14 mouse cellular contexts compared by ENCODE assay signal in genomic region chr14:49007979-49008378, GRCm38 (mm10). TPM values are rescaled to one million over a fixed set of nuclear protein-coding genes. Genes with fewer than 3 reads are reported as not detected.
DNase-seq lines count a peak whose midpoint lies in the region; TF ChIP-seq lines count a peak whose summit lies in the region.
"Had no signal": no experiment of that assay in that cellular context is flagged by ENCODE, and none has a peak within 500 bp of the region (broad histone marks: within the 10 kb centered on the region; RNA-seq: fewer than 3 reads in every experiment).

No protein-coding gene starts in this region.

- H3K4me1 ChIP-seq in cerebellum, adult 2 months (ENCODE audit: control insufficient read depth, insufficient read depth, low read length): no peaks in the 10 kb centered on the region
- H3K4me1 ChIP-seq: hindbrain, embryonic 15.5 days; liver, embryonic 12.5 days; neural tube, embryonic 15.5 days had no signal

- H3K4me3 ChIP-seq in cerebellum, adult 2 months (replicated peaks; ENCODE audit: insufficient read depth, low read depth, low read length): no peak overlapping the region
- no peak overlapping the region for H3K4me3 ChIP-seq in layer of hippocampus, adult 2 months
- H3K4me3 ChIP-seq: hindbrain, embryonic 15.5 days; liver, embryonic 12.5 days; neural tube, embryonic 15.5 days had no signal

- H3K27me3 ChIP-seq in cerebellum, adult 2 months (ENCODE audit: control insufficient read depth, insufficient read depth, low read length): no peaks in the 10 kb centered on the region
- H3K27me3 ChIP-seq: hindbrain, embryonic 15.5 days; liver, embryonic 12.5 days; neural tube, embryonic 15.5 days had no signal

- TF ChIP-seq POLR2A in cerebellum, adult 2 months (IDR thresholded peaks at IDR 0.05; ENCODE audit: borderline replicate concordance, insufficient read depth, low read length): no peak
- no peak for TF ChIP-seq POLR2A in brain, embryonic 14.5 days (IDR thresholded peaks at IDR 0.05; ENCODE audit: borderline replicate concordance, extremely low read depth, insufficient read depth, insufficient read length, poor library complexity, severe bottlenecking)

- peak; percentile 12; the same call in 1 of the 2 replicates for TF ChIP-seq CTCF in cerebellum, adult 2 months (IDR thresholded peaks at IDR 0.05; ENCODE audit: borderline replicate concordance, insufficient read depth, low read depth, low read length)
- TF ChIP-seq CTCF in layer of hippocampus, adult 2 months (conservative IDR thresholded peaks at IDR 0.05): peak; percentile 76
- peak; percentile 17; the same call in 1 of the 2 replicates for TF ChIP-seq CTCF in brain, embryonic 14.5 days (IDR thresholded peaks at IDR 0.05; ENCODE audit: borderline replicate concordance, extremely low read depth, insufficient read depth, insufficient read length)

- WGBS in cerebellum, adult 2 months: 72% methylated on average over 2 of the region's 2 CpGs

- DNase-seq in cerebellum, adult 2 months: no peak
- DNase-seq in cerebellum, adult 9-11 months: no peak
- DNase-seq in layer of hippocampus, adult 2 months (ENCODE audit: low spot score in 2 of 2): no peak
- no peak for DNase-seq in layer of hippocampus, postnatal 10 days (ENCODE audit: low spot score in 2 of 2)
- peak; percentile 56 for DNase-seq in 3T3-L1 (ENCODE audit: low read depth, low spot score)
- DNase-seq in brain, embryonic 14.5 days (ENCODE audit: low read depth): no peak
- no peak for DNase-seq in adrenal gland, adult 8-10 months
- no peak for DNase-seq in urinary bladder, postnatal 14 days (ENCODE audit: low spot score)
- DNase-seq: B cell, adult 2 months; right cerebral cortex, adult 18-20 months; thymus, adult 2 months had no signal

- no peak overlapping the region for H3K27ac ChIP-seq in cerebellum, adult 2 months (ENCODE audit: insufficient read depth, low read length)
- no peak overlapping the region for H3K27ac ChIP-seq in layer of hippocampus, adult 2 months
- H3K27ac ChIP-seq: hindbrain, embryonic 15.5 days; liver, embryonic 12.5 days; neural tube, embryonic 15.5 days had no signal

RNA-seq across cellular contexts. Expression of gene Ap5m1, which starts 57.9 kb away (rescaled TPM):
- 21.9 and 22.0 TPM in 2 replicates for polyA plus RNA-seq in cerebellum, adult 2 months (2012; rRNA removed)
- total RNA-seq in layer of hippocampus, adult 2 months (2021): 10 to 100 TPM; 20.4 to 23.0 TPM
- total RNA-seq in layer of hippocampus, postnatal 10 days (2021): 10 to 100 TPM; 20.5 to 21.5 TPM
- 19.9 and 22.3 TPM in 2 replicates for polyA plus RNA-seq in brain, embryonic 14.5 days (2012; rRNA removed)
- 10 to 100 TPM; 21.4 to 28.4 (median 24.0) TPM for total RNA-seq in adrenal gland, adult 8-10 months (2022)

RNA-seq across cellular contexts. Expression of gene Exoc5, which starts 58.5 kb away (rescaled TPM):
- polyA plus RNA-seq in cerebellum, adult 2 months (2012; rRNA removed): 27.1 and 27.7 TPM in 2 replicates
- 10 to 100 TPM; 52.2 to 55.6 TPM for total RNA-seq in layer of hippocampus, adult 2 months (2021)
- total RNA-seq in layer of hippocampus, postnatal 10 days (2021): 10 to 100 TPM; 65.0 to 67.4 TPM
- 53.1 and 57.4 TPM in 2 replicates for polyA plus RNA-seq in brain, embryonic 14.5 days (2012; rRNA removed)
- 10 to 100 TPM; 31.6 to 39.8 (median 37.6) TPM for total RNA-seq in adrenal gland, adult 8-10 months (2022)

Comparison
In these comparisons a context has a peak if more than half of its experiments do, and no peak if none do; other contexts are left out.
1. CTCF ChIP-seq: peak in every context shown above with its lines; median percentile 76 in layer of hippocampus, adult 2 months; 17 in brain, embryonic 14.5 days; 12 in cerebellum, adult 2 months.